Mouse (Mus musculus): ENCODE results near the gene Mob1b. TPM values are rescaled to one million over a fixed set of nuclear protein-coding genes. Genes with fewer than 3 reads are reported as not detected.

Gene Mob1b
- total RNA-seq, 1 experiment = 10.9 TPM

DNA sequence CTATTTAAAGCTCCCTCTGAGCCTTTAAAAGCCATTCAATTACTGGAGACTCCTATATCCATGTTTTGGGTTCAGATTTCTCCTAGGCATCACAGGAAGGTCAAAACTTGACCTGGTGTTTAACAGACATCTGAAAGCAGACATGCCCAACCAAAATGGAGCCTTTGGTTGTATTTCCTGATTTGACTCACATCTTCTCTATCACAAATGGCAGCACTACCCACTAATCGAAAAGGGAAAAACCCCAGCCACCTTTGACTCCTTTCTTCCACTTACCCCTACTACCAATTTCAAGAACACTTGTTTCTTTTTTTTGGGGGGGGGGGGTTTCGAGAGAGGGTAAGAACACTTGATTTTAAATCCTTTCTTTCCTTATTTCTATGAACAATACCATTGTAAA, 3.7 kb upstream of the Mob1b start:
- Histone ChIP-seq H3K4me3 (ENCODE audit: insufficient read depth in 1 of 2, low read depth in 1 of 2, low read length in 2 of 2, poor library complexity in 1 of 2, severe bottlenecking in 1 of 2) (no peak overlapping the region), H3K9me3 (ENCODE audit: control insufficient read depth, insufficient read depth, low read depth, low read length) (no peaks in the 10 kb centered on the region), H3K4me1 (ENCODE audit: control insufficient read depth in 2 of 2, insufficient read depth in 2 of 2, low read length in 2 of 2, poor library complexity in 1 of 2) (peaks cover 3 to 8% of the 10 kb centered on the region in 2 experiments; a peak in 2 of 4 replicates), H3K27ac (ENCODE audit: insufficient read depth, low read depth, low read length, poor library complexity, severe bottlenecking) (no peak overlapping the region), H3K36me3 (ENCODE audit: control insufficient read depth, insufficient read depth, low read length, poor library complexity, severe bottlenecking) (no peaks in the 10 kb centered on the region), H3K9ac (ENCODE audit: insufficient read depth, low read depth, low read length, poor library complexity, severe bottlenecking) (no peak overlapping the region)
- TF ChIP-seq ZNF384 (IDR thresholded peaks at IDR 0.05; ENCODE audit: low read depth, low read length) (no peak), MAFK (IDR thresholded peaks at IDR 0.05; ENCODE audit: insufficient read depth, low read depth, low read length) (no peak), HCFC1 (IDR thresholded peaks at IDR 0.05; ENCODE audit: borderline replicate concordance, insufficient read depth, low read length) (no peak), CHD2 (IDR thresholded peaks at IDR 0.05; ENCODE audit: low read depth, low read length) (no peak), ZC3H11A (IDR thresholded peaks at IDR 0.05; ENCODE audit: borderline replicate concordance, low read depth, low read length) (no peak)
- in situ Hi-C loops (cut with MboI; ENCODE audit: low sequenced_read_pairs in 2 of 2, unreplicated experiment in 2 of 2) = no loop called here
- DNase-seq (ENCODE audit: low read depth, low spot score) = no peak

DNA sequence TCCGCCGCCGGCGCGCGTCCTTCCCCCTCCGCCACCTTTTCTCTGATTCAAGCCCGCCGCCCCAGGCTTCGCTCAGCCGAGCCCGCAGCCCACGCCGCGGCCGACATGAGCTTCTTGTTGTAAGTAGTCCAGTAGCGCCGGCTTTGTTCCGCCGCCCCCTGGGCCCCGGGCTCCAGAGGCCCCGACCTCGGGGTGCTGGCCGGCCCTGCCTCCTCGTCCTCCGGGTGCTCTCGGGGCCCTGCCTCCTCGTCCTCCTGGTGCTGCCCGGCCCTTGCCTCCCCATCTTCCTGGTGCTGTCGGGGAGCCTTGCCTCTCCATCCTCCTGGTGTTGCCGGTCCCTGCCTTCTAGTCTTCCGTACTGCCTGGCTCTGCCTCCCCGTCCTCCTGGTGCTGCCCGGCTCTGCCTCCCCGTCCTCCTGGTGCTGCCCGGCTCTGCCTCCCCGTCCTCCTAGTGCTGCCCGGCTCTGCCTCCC, 384 bp downstream of the Mob1b start:
- TF ChIP-seq ZC3H11A (IDR thresholded peaks at IDR 0.05; ENCODE audit: borderline replicate concordance, low read depth, low read length) (no peak), HCFC1 (IDR thresholded peaks at IDR 0.05; ENCODE audit: borderline replicate concordance, insufficient read depth, low read length) (no peak), CHD2 (IDR thresholded peaks at IDR 0.05; ENCODE audit: low read depth, low read length) (no peak), ZNF384 (IDR thresholded peaks at IDR 0.05; ENCODE audit: low read depth, low read length) (no peak), MAFK (IDR thresholded peaks at IDR 0.05; ENCODE audit: insufficient read depth, low read depth, low read length) (no peak)
- H3K9me3 ChIP-seq (ENCODE audit: control insufficient read depth, insufficient read depth, low read depth, low read length) = no peaks in the 10 kb centered on the region
- peak overlapping the region; percentile 80 to 95 for H3K4me3 ChIP-seq (ENCODE audit: insufficient read depth in 1 of 2, low read depth in 1 of 2, low read length in 2 of 2, poor library complexity in 1 of 2, severe bottlenecking in 1 of 2)
- no peak overlapping the region for H3K27ac ChIP-seq (ENCODE audit: insufficient read depth, low read depth, low read length, poor library complexity, severe bottlenecking)
- peak overlapping the region; percentile 86 for H3K9ac ChIP-seq (ENCODE audit: insufficient read depth, low read depth, low read length, poor library complexity, severe bottlenecking)
- H3K36me3 ChIP-seq (ENCODE audit: control insufficient read depth, insufficient read depth, low read length, poor library complexity, severe bottlenecking) = no peaks in the 10 kb centered on the region
- peaks cover 3 to 9% of the 10 kb centered on the region in 2 experiments; a peak in 2 of 4 replicates for H3K4me1 ChIP-seq (ENCODE audit: control insufficient read depth in 2 of 2, insufficient read depth in 2 of 2, low read length in 2 of 2, poor library complexity in 1 of 2)
- DNase-seq (ENCODE audit: low read depth, low spot score) = no peak
- in situ Hi-C loops (cut with MboI; ENCODE audit: low sequenced_read_pairs in 2 of 2, unreplicated experiment in 2 of 2) = no loop called here

- peaks cover 3 to 9% of the 10 kb centered on the region in 2 experiments; a peak in 2 of 4 replicates for H3K4me1 ChIP-seq (ENCODE audit: control insufficient read depth in 2 of 2, insufficient read depth in 2 of 2, low read length in 2 of 2, poor library complexity in 1 of 2)
- no peaks in the 10 kb centered on the region for H3K36me3 ChIP-seq (ENCODE audit: control insufficient read depth, insufficient read depth, low read length, poor library complexity, severe bottlenecking)
- H3K9me3 ChIP-seq (ENCODE audit: control insufficient read depth, insufficient read depth, low read depth, low read length) = no peaks in the 10 kb centered on the region
- no peak overlapping the region for H3K27ac ChIP-seq (ENCODE audit: insufficient read depth, low read depth, low read length, poor library complexity, severe bottlenecking)
- in situ Hi-C loops (cut with MboI; ENCODE audit: low sequenced_read_pairs in 2 of 2, unreplicated experiment in 2 of 2) = no loop called here
- peak overlapping the region; percentile 80 to 95 for H3K4me3 ChIP-seq (ENCODE audit: insufficient read depth in 1 of 2, low read depth in 1 of 2, low read length in 2 of 2, poor library complexity in 1 of 2, severe bottlenecking in 1 of 2)
- no peak for TF ChIP-seq HCFC1 (IDR thresholded peaks at IDR 0.05; ENCODE audit: borderline replicate concordance, insufficient read depth, low read length)
- no peak for TF ChIP-seq ZC3H11A (IDR thresholded peaks at IDR 0.05; ENCODE audit: borderline replicate concordance, low read depth, low read length)
- no peak for TF ChIP-seq ZNF384 (IDR thresholded peaks at IDR 0.05; ENCODE audit: low read depth, low read length)
- TF ChIP-seq CHD2 (IDR thresholded peaks at IDR 0.05; ENCODE audit: low read depth, low read length) = no peak
- no peak for TF ChIP-seq MAFK (IDR thresholded peaks at IDR 0.05; ENCODE audit: insufficient read depth, low read depth, low read length)
- no peak for DNase-seq (ENCODE audit: low read depth, low spot score)
- peak overlapping the region; percentile 86 for H3K9ac ChIP-seq (ENCODE audit: insufficient read depth, low read depth, low read length, poor library complexity, severe bottlenecking)
These were observed 1.0 kb downstream of the Mob1b start for GRCm38 (mm10) chr5:88721565-88722212.

- TF ChIP-seq CHD2 (IDR thresholded peaks at IDR 0.05; ENCODE audit: low read depth, low read length) = no peak
- Histone ChIP-seq H3K27ac (ENCODE audit: insufficient read depth, low read depth, low read length, poor library complexity, severe bottlenecking) (no peak overlapping the region), H3K9me3 (ENCODE audit: control insufficient read depth, insufficient read depth, low read depth, low read length) (no peaks in the 10 kb centered on the region), H3K36me3 (ENCODE audit: control insufficient read depth, insufficient read depth, low read length, poor library complexity, severe bottlenecking) (no peaks in the 10 kb centered on the region), H3K4me3 (ENCODE audit: insufficient read depth in 1 of 2, low read depth in 1 of 2, low read length in 2 of 2, poor library complexity in 1 of 2, severe bottlenecking in 1 of 2) (peak overlapping the region; percentile 80 to 95; a peak in 2 of 4 replicates), H3K4me1 (ENCODE audit: control insufficient read depth in 2 of 2, insufficient read depth in 2 of 2, low read length in 2 of 2, poor library complexity in 1 of 2) (peaks cover 3 to 9% of the 10 kb centered on the region in 2 experiments; a peak in 2 of 4 replicates), H3K9ac (ENCODE audit: insufficient read depth, low read depth, low read length, poor library complexity, severe bottlenecking) (no peak overlapping the region)
- in situ Hi-C loops (cut with MboI; ENCODE audit: low sequenced_read_pairs in 2 of 2, unreplicated experiment in 2 of 2) = no loop called here
- no peak for DNase-seq (ENCODE audit: low read depth, low spot score)
These were observed 1.6 kb downstream of the Mob1b start for GRCm38 (mm10) chr5:88722213-88722600.

Data from ES-E14 (cell line).